Mouse (Mus musculus): Measurements from ENCODE around the gene Polr3a.

DNA sequence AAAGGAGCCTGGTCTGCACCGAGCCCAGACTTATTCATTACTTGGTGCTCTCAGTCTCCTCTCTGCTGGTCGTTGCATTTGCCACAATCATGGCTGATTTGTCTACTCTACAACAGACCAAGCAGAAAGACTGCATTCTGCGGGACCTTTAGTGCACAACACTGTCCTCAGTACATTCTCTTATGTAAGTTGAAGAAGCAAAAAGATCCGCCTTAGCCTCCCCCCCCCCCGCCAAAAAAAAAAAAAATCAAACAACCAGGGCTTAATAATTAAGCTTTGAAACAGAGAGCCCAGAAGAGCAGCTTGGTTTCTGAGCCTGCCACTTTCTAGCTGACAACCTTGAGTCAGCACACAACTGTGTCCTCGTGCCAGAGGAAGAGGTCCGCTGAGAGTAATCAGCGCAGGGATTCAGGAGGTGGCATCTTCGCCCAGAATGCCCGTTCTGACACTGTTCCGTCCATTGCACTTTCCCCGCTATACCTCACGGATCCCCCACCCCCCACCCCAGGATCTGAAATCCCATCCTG lies 554 bp downstream of the Polr3a start:
- no peak for TF ChIP-seq CTCF (IDR thresholded peaks at IDR 0.05; ENCODE audit: borderline replicate concordance, insufficient read depth, low read length)
- no peak for TF ChIP-seq POLR2A (IDR thresholded peaks at IDR 0.05; ENCODE audit: low read depth, low read length)

Measured in embryonic fibroblast, embryonic 13.5 days (primary cell).